Mouse (Mus musculus) lung, adult 2 months (tissue): ENCODE results near the gene Txnrd1. TPM values are rescaled to one million over a fixed set of nuclear protein-coding genes. Genes with fewer than 3 reads are reported as not detected.

Source experiments
- DNase-seq: peaks from one replicate; pipeline ENCODE4 v3.0.0; 2022
- H3K4me1 ChIP-seq: fragments of 200-500 bp; 2 replicates; pipeline ENCODE4 v1.6.1; 2011; ENCODE audit warnings: low read length; ENCODE audit not compliant: control insufficient read depth, insufficient read depth
- H3K4me3 ChIP-seq: fragments of 200-500 bp; replicated peaks from 2 replicates; pipeline ENCODE3; 2011; ENCODE audit warnings: low read depth, mild to moderate bottlenecking, control low read depth, low read length; ENCODE audit errors: extremely low read depth
- CTCF ChIP-seq: fragments of 200-500 bp; IDR thresholded peaks from 2 replicates; pipeline ENCODE4 v1.5.1; 2011; ENCODE audit warnings: mild to moderate bottlenecking, low read length, control low read depth; ENCODE audit not compliant: insufficient read depth
- POLR2A ChIP-seq: fragments of 200-500 bp; IDR thresholded peaks from 2 replicates; pipeline ENCODE4 v1.6.1; 2011; ENCODE audit warnings: low read depth, mild to moderate bottlenecking, control low read depth, low read length, borderline replicate concordance; ENCODE audit errors: extremely low read depth
- WGBS: fragments of 180-500 bp; shearing (Covaris S2); methylation state at CpG from one replicate; pipeline ENCODE4 v1.1.7; 2018; 5-methylcytosine and 5-hydroxymethylcytosine counted together
- polyA plus RNA-seq: library from polyadenylated mRNA; depleted of rRNA; stranded (reverse); fragments of >200 nt; gene quantifications from 2 replicates; pipeline ENCODE4 v1.2.3, GENCODE M21; 2012

The Txnrd1 gene
- polyA plus RNA-seq, 1 experiment: 35.6 TPM

GRCm38 (mm10) chr10:82804396-82804795 is 29.4 kb upstream of the Txnrd1 start:
- no peak overlapping the region for H3K4me3 ChIP-seq
- DNase-seq: no peak
- H3K4me1 ChIP-seq: no peaks in the 10 kb centered on the region
- WGBS: 64% methylated on average over 3 of the region's 3 CpGs
- TF ChIP-seq CTCF (no peak), POLR2A (no peak)

- H3K4me1 ChIP-seq: no peaks in the 10 kb centered on the region
- no peak for DNase-seq
- TF ChIP-seq CTCF: no peak
- TF ChIP-seq POLR2A: no peak
- H3K4me3 ChIP-seq: no peak overlapping the region
- 71% methylated on average over 6 of the region's 6 CpGs for WGBS
Observed at GRCm38 (mm10) chr10:82805111-82805510, 28.6 kb upstream of the Txnrd1 start.

- Histone ChIP-seq H3K4me3 (no peak overlapping the region), H3K4me1 (no peaks in the 10 kb centered on the region)
- DNase-seq: no peak
- no peak for TF ChIP-seq CTCF
- no peak for TF ChIP-seq POLR2A
- 48% methylated on average over 8 of the region's 8 CpGs for WGBS
Observed at GRCm38 (mm10) chr10:82806414-82806813, 27.3 kb upstream of the Txnrd1 start.

- TF ChIP-seq POLR2A: no peak
- no peak for TF ChIP-seq CTCF
- 65% methylated on average over 7 of the region's 7 CpGs for WGBS
- no peak for DNase-seq
Observed at GRCm38 (mm10) chr10:82807238-82807637, 26.5 kb upstream of the Txnrd1 start.

GRCm38 (mm10) chr10:82808155-82808554 is 25.6 kb upstream of the Txnrd1 start:
- WGBS: 44% methylated on average over 6 of the region's 6 CpGs
- H3K4me1 ChIP-seq: 0 out of 2 replicates have a peak, but pooled peaks cover 2% of the 10 kb centered on the region
- TF ChIP-seq CTCF (no peak), POLR2A (no peak)
- H3K4me3 ChIP-seq: no peak overlapping the region
- DNase-seq: no peak

More at GRCm38 (mm10) chr10:82807238-82807637, 26.5 kb upstream of the Txnrd1 start:
- 0 out of 2 replicates have a peak, but pooled peaks cover 2% of the 10 kb centered on the region for H3K4me1 ChIP-seq
- no peak overlapping the region for H3K4me3 ChIP-seq

- 90% methylated on average over 8 of the region's 8 CpGs for WGBS
- Histone ChIP-seq H3K4me1 (0 out of 2 replicates have a peak, but pooled peaks cover 2% of the 10 kb centered on the region), H3K4me3 (no peak overlapping the region)
- DNase-seq: no peak
- TF ChIP-seq POLR2A (no peak), CTCF (no peak)
Observed at GRCm38 (mm10) chr10:82808891-82809290, 24.9 kb upstream of the Txnrd1 start.

- no peak for DNase-seq
- no peak overlapping the region for H3K4me3 ChIP-seq
- no peak for TF ChIP-seq CTCF
- no peak for TF ChIP-seq POLR2A
- H3K4me1 ChIP-seq: 0 out of 2 replicates have a peak, but pooled peaks cover 2% of the 10 kb centered on the region
- WGBS: 59% methylated on average over 3 of the region's 3 CpGs
Observed at GRCm38 (mm10) chr10:82809352-82809751, 24.4 kb upstream of the Txnrd1 start.

- 6% methylated on average over 42 of the region's 52 CpGs for WGBS
- peak; percentile 76 for DNase-seq
- 0 out of 2 replicates have a peak, but pooled peaks cover 2% of the 10 kb centered on the region for H3K4me1 ChIP-seq
- peak overlapping the region; percentile 58 for H3K4me3 ChIP-seq
- peak; percentile 25; the same call in 1 of the 2 replicates for TF ChIP-seq CTCF
- no peak for TF ChIP-seq POLR2A
Observed at GRCm38 (mm10) chr10:82811855-82812431, 21.8 kb upstream of the Txnrd1 start.

- H3K4me1 ChIP-seq: 0 out of 2 replicates have a peak, but pooled peaks cover 2% of the 10 kb centered on the region
- no peak for DNase-seq
- 31% methylated on average over 19 of the region's 19 CpGs for WGBS
- no peak overlapping the region for H3K4me3 ChIP-seq
- no peak for TF ChIP-seq POLR2A
- no peak for TF ChIP-seq CTCF
Observed at GRCm38 (mm10) chr10:82814096-82814970, 19.4 kb upstream of the Txnrd1 start.

GRCm38 (mm10) chr10:82816441-82816840 is 17.3 kb upstream of the Txnrd1 start:
- DNase-seq: no peak
- TF ChIP-seq POLR2A: no peak
- WGBS: 76% methylated on average over 9 of the region's 9 CpGs
- no peak overlapping the region for H3K4me3 ChIP-seq
- H3K4me1 ChIP-seq: 0 out of 2 replicates have a peak, but pooled peaks cover 2% of the 10 kb centered on the region
